Mouse (Mus musculus): ENCODE results near the gene Tpr. TPM values are rescaled to one million over a fixed set of nuclear protein-coding genes. Genes with fewer than 3 reads are reported as not detected.

Gene Tpr
- total and polyA plus RNA-seq, 2 experiments from 2014 or later, result 112 to 118 TPM

- no peaks in the 10 kb centered on the region for H3K36me3 ChIP-seq (replicated peaks; ENCODE audit: control insufficient read depth, insufficient read depth, low read length)
- no peak overlapping the region for H3K4me3 ChIP-seq (ENCODE audit: low read depth, low read length)
- H3K9me3 ChIP-seq (replicated peaks; ENCODE audit: control insufficient read depth, low read length), result 0 out of 2 replicates have a peak, but pooled peaks cover 4% of the 10 kb centered on the region
- no peak for ATAC-seq (ENCODE audit: insufficient read depth, low read depth)
- H3K4me1 ChIP-seq (ENCODE audit: control insufficient read depth, insufficient read depth), result no peaks in the 10 kb centered on the region
- H3K27ac ChIP-seq (ENCODE audit: low read depth), result no peak overlapping the region
- no peak overlapping the region for H3K9ac ChIP-seq (replicated peaks; ENCODE audit: low read depth, low read length)
- DNase-seq (ENCODE audit: low spot score), result no peak
- H3K4me2 ChIP-seq (ENCODE audit: low read depth, low read length), result no peak overlapping the region
- WGBS, result 75% methylated on average over 7 of the region's 7 CpGs
- no peaks in the 10 kb centered on the region for H3K27me3 ChIP-seq (ENCODE audit: control insufficient read depth, insufficient read depth, low read length)
- TF ChIP-seq EP300 (IDR thresholded peaks at IDR 0.05; ENCODE audit: low read depth), result no peak
- TF ChIP-seq CTCF (IDR thresholded peaks at IDR 0.05; ENCODE audit: low read depth), result no peak
Observed at GRCm38 (mm10) chr1:150472525-150472924, 79.9 kb downstream of the Tpr start.

- Histone ChIP-seq H3K9me3 (replicated peaks; ENCODE audit: control insufficient read depth, low read length) (no peaks in the 10 kb centered on the region), H3K4me3 (ENCODE audit: low read depth, low read length) (no peak overlapping the region), H3K27ac (ENCODE audit: low read depth) (no peak overlapping the region), H3K4me1 (ENCODE audit: control insufficient read depth, insufficient read depth) (no peaks in the 10 kb centered on the region), H3K27me3 (ENCODE audit: control insufficient read depth, insufficient read depth, low read length) (no peaks in the 10 kb centered on the region), H3K9ac (replicated peaks; ENCODE audit: low read depth, low read length) (no peak overlapping the region), H3K36me3 (replicated peaks; ENCODE audit: control insufficient read depth, insufficient read depth, low read length) (no peaks in the 10 kb centered on the region), H3K4me2 (ENCODE audit: low read depth, low read length) (no peak overlapping the region)
- DNase-seq (ENCODE audit: low spot score) (no peak), ATAC-seq (ENCODE audit: insufficient read depth, low read depth) (no peak)
- TF ChIP-seq EP300 (IDR thresholded peaks at IDR 0.05; ENCODE audit: low read depth) (no peak), CTCF (IDR thresholded peaks at IDR 0.05; ENCODE audit: low read depth) (no peak)
- WGBS, result 71% methylated on average over 5 of the region's 5 CpGs
Observed at GRCm38 (mm10) chr1:150480674-150481073, 88.0 kb downstream of the Tpr start.

- no peak for ATAC-seq (ENCODE audit: insufficient read depth, low read depth)
- no peak for DNase-seq (ENCODE audit: low spot score)
- Histone ChIP-seq H3K9ac (replicated peaks; ENCODE audit: low read depth, low read length) (no peak overlapping the region), H3K9me3 (replicated peaks; ENCODE audit: control insufficient read depth, low read length) (no peaks in the 10 kb centered on the region), H3K27ac (ENCODE audit: low read depth) (no peak overlapping the region), H3K4me3 (ENCODE audit: low read depth, low read length) (no peak overlapping the region), H3K4me2 (ENCODE audit: low read depth, low read length) (no peak overlapping the region), H3K4me1 (ENCODE audit: control insufficient read depth, insufficient read depth) (no peaks in the 10 kb centered on the region), H3K36me3 (replicated peaks; ENCODE audit: control insufficient read depth, insufficient read depth, low read length) (no peaks in the 10 kb centered on the region), H3K27me3 (ENCODE audit: control insufficient read depth, insufficient read depth, low read length) (no peaks in the 10 kb centered on the region)
- WGBS, result 94% methylated on average over 2 of the region's 2 CpGs
- TF ChIP-seq CTCF (IDR thresholded peaks at IDR 0.05; ENCODE audit: low read depth), result no peak
- no peak for TF ChIP-seq EP300 (IDR thresholded peaks at IDR 0.05; ENCODE audit: low read depth)
Observed at GRCm38 (mm10) chr1:150489148-150489547, 96.5 kb downstream of the Tpr start.

- H3K36me3 ChIP-seq (replicated peaks; ENCODE audit: control insufficient read depth, insufficient read depth, low read length), result no peaks in the 10 kb centered on the region
- 70% methylated on average over 6 of the region's 6 CpGs for WGBS
- TF ChIP-seq EP300 (IDR thresholded peaks at IDR 0.05; ENCODE audit: low read depth) (no peak), CTCF (IDR thresholded peaks at IDR 0.05; ENCODE audit: low read depth) (no peak)
- H3K27me3 ChIP-seq (ENCODE audit: control insufficient read depth, insufficient read depth, low read length), result no peaks in the 10 kb centered on the region
- DNase-seq (ENCODE audit: low spot score) (no peak), ATAC-seq (ENCODE audit: insufficient read depth, low read depth) (no peak)
- no peak overlapping the region for H3K27ac ChIP-seq (ENCODE audit: low read depth)
- no peak overlapping the region for H3K9ac ChIP-seq (replicated peaks; ENCODE audit: low read depth, low read length)
- H3K4me1 ChIP-seq (ENCODE audit: control insufficient read depth, insufficient read depth), result no peaks in the 10 kb centered on the region
- H3K9me3 ChIP-seq (replicated peaks; ENCODE audit: control insufficient read depth, low read length), result peaks cover 7% of the 10 kb centered on the region; the same call in 1 of the 2 replicates
- H3K4me2 ChIP-seq (ENCODE audit: low read depth, low read length), result no peak overlapping the region
- no peak overlapping the region for H3K4me3 ChIP-seq (ENCODE audit: low read depth, low read length)
Observed at GRCm38 (mm10) chr1:150496626-150497302, 104.1 kb downstream of the Tpr start.

- ATAC-seq (ENCODE audit: insufficient read depth, low read depth), result no peak
- Histone ChIP-seq H3K4me3 (ENCODE audit: low read depth, low read length) (no peak overlapping the region), H3K4me2 (ENCODE audit: low read depth, low read length) (no peak overlapping the region), H3K9me3 (replicated peaks; ENCODE audit: control insufficient read depth, low read length) (peaks cover 7% of the 10 kb centered on the region; the same call in 1 of the 2 replicates), H3K9ac (replicated peaks; ENCODE audit: low read depth, low read length) (no peak overlapping the region), H3K4me1 (ENCODE audit: control insufficient read depth, insufficient read depth) (no peaks in the 10 kb centered on the region), H3K27ac (ENCODE audit: low read depth) (no peak overlapping the region), H3K27me3 (ENCODE audit: control insufficient read depth, insufficient read depth, low read length) (no peaks in the 10 kb centered on the region), H3K36me3 (replicated peaks; ENCODE audit: control insufficient read depth, insufficient read depth, low read length) (no peaks in the 10 kb centered on the region)
- TF ChIP-seq EP300 (IDR thresholded peaks at IDR 0.05; ENCODE audit: low read depth) (no peak), CTCF (IDR thresholded peaks at IDR 0.05; ENCODE audit: low read depth) (peak; percentile 38)
- WGBS, result 49% methylated on average over 2 of the region's 2 CpGs
- DNase-seq (ENCODE audit: low spot score), result no peak
Observed at GRCm38 (mm10) chr1:150497690-150498089, 105.1 kb downstream of the Tpr start.

- 68% methylated on average over 2 of the region's 2 CpGs for WGBS
- Histone ChIP-seq H3K4me2 (ENCODE audit: low read depth, low read length) (no peak overlapping the region), H3K4me1 (ENCODE audit: control insufficient read depth, insufficient read depth) (no peaks in the 10 kb centered on the region), H3K9ac (replicated peaks; ENCODE audit: low read depth, low read length) (no peak overlapping the region), H3K9me3 (replicated peaks; ENCODE audit: control insufficient read depth, low read length) (peaks cover 7% of the 10 kb centered on the region; the same call in 1 of the 2 replicates), H3K36me3 (replicated peaks; ENCODE audit: control insufficient read depth, insufficient read depth, low read length) (no peaks in the 10 kb centered on the region), H3K4me3 (ENCODE audit: low read depth, low read length) (no peak overlapping the region), H3K27me3 (ENCODE audit: control insufficient read depth, insufficient read depth, low read length) (no peaks in the 10 kb centered on the region), H3K27ac (ENCODE audit: low read depth) (no peak overlapping the region)
- DNase-seq (ENCODE audit: low spot score) (no peak), ATAC-seq (ENCODE audit: insufficient read depth, low read depth) (no peak)
- no peak for TF ChIP-seq EP300 (IDR thresholded peaks at IDR 0.05; ENCODE audit: low read depth)
- TF ChIP-seq CTCF (IDR thresholded peaks at IDR 0.05; ENCODE audit: low read depth), result no peak
Observed at GRCm38 (mm10) chr1:150498177-150498576, 105.5 kb downstream of the Tpr start.

Other genes starting within 250 kb of the Tpr start
- not detected in 2 replicates for gene Pdc, start 73.4 kb upstream of the Tpr start, total RNA-seq (2014; rRNA removed; ENCODE audit: low replicate concordance)
- gene Pdc, start 73.4 kb upstream of the Tpr start, polyA plus RNA-seq (2015; fragmentation: Nextera tagmentation; extraction: Ambion mirVana), result not detected in 2 replicates
- gene Odr4, start 242 bp downstream of the Tpr start, total RNA-seq (2014; rRNA removed; ENCODE audit: low replicate concordance), result 10.7 and 36.4 TPM in 2 replicates
- 42.9 and 45.7 TPM in 2 replicates for gene Odr4, start 242 bp downstream of the Tpr start, polyA plus RNA-seq (2015; fragmentation: Nextera tagmentation; extraction: Ambion mirVana)
- gene Prg4, start 73.3 kb downstream of the Tpr start, total RNA-seq (2014; rRNA removed; ENCODE audit: low replicate concordance), result 3.6 TPM in 1 of 2 replicates, not detected in the other
- 1.3 and 1.9 TPM in 2 replicates for gene Prg4, start 73.3 kb downstream of the Tpr start, polyA plus RNA-seq (2015; fragmentation: Nextera tagmentation; extraction: Ambion mirVana)